Mouse (Mus musculus): ENCODE results near the gene Mmp24. TPM values are rescaled to one million over a fixed set of nuclear protein-coding genes. Genes with fewer than 3 reads are reported as not detected.

Mmp24 gene
- polyA plus RNA-seq, 1 experiment from 2014 or later, result 0.21 TPM

- Histone ChIP-seq H3K9me3 (ENCODE audit: control insufficient read depth, low read length) (no peaks in the 10 kb centered on the region), H3K27me3 (replicated peaks; ENCODE audit: control insufficient read depth, insufficient read depth, low read length) (no peaks in the 10 kb centered on the region), H3K27ac (ENCODE audit: low read length) (no peak within 1 kb of the TSS), H3K4me3 (ENCODE audit: low read length) (no peak within 1 kb of the TSS), H3K36me3 (ENCODE audit: control insufficient read depth, insufficient read depth, low read length) (no peaks in the 10 kb centered on the region), H3K4me2 (ENCODE audit: low read depth, low read length) (no peak within 1 kb of the TSS), H3K9ac (ENCODE audit: low read depth, low read length) (no peak within 1 kb of the TSS), H3K4me1 (ENCODE audit: control insufficient read depth, insufficient read depth, low read length) (peaks cover 5% of the 10 kb centered on the region; the same call in 1 of the 2 replicates)
- ATAC-seq, result no peak; the same call in 1 of the 2 replicates
- 53% methylated on average over 9 of the region's 9 CpGs for WGBS
Measured at GRCm38 (mm10) chr2:155834732-155835131, 59.6 kb downstream of the Mmp24 start, which contains the start of gene Fam83c. Gene Fam83c, minus strand, starts transcription at chr2:155834854.

- Histone ChIP-seq H3K27ac (ENCODE audit: low read length) (no peak overlapping the region), H3K27me3 (replicated peaks; ENCODE audit: control insufficient read depth, insufficient read depth, low read length) (no peaks in the 10 kb centered on the region), H3K4me3 (ENCODE audit: low read length) (no peak overlapping the region), H3K9ac (ENCODE audit: low read depth, low read length) (no peak overlapping the region), H3K9me3 (ENCODE audit: control insufficient read depth, low read length) (no peaks in the 10 kb centered on the region), H3K36me3 (ENCODE audit: control insufficient read depth, insufficient read depth, low read length) (no peaks in the 10 kb centered on the region), H3K4me1 (ENCODE audit: control insufficient read depth, insufficient read depth, low read length) (peaks cover 5% of the 10 kb centered on the region; the same call in 1 of the 2 replicates), H3K4me2 (ENCODE audit: low read depth, low read length) (no peak overlapping the region)
- ATAC-seq, result peak; percentile 77
- WGBS, result 61% methylated on average over 3 of the region's 3 CpGs
Measured at GRCm38 (mm10) chr2:155837961-155838360, 62.8 kb downstream of the Mmp24 start.

DNA sequence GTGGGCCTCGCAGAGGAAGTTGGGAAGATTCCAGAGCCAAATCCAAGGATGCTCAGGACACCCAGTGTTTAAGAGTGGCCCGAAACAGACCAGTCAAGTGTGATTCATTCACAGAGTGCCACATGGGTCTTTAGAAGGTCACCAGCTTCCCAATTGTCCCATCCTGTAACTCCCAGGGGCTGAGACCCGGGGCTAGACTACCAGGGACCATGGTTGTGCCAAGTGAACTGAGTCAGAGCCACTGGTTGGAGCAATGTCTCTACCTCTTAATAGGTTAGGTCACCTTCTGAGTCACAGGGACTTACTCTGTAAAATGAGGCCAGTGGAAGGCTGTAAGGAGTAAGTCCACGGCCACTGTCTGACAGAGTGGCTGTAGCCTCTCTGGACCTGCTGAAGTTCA lies 63.8 kb downstream of the Mmp24 start:
- Histone ChIP-seq H3K4me1 (ENCODE audit: control insufficient read depth, insufficient read depth, low read length) (peaks cover 5% of the 10 kb centered on the region; the same call in 1 of the 2 replicates), H3K27me3 (replicated peaks; ENCODE audit: control insufficient read depth, insufficient read depth, low read length) (no peaks in the 10 kb centered on the region), H3K27ac (ENCODE audit: low read length) (no peak overlapping the region), H3K9ac (ENCODE audit: low read depth, low read length) (no peak overlapping the region), H3K9me3 (ENCODE audit: control insufficient read depth, low read length) (no peaks in the 10 kb centered on the region), H3K4me3 (ENCODE audit: low read length) (no peak overlapping the region), H3K36me3 (ENCODE audit: control insufficient read depth, insufficient read depth, low read length) (no peaks in the 10 kb centered on the region), H3K4me2 (ENCODE audit: low read depth, low read length) (no peak overlapping the region)
- 77% methylated on average over 4 of the region's 4 CpGs for WGBS
- ATAC-seq, result no peak

GRCm38 (mm10) chr2:155846930-155847329 lies 71.8 kb downstream of the Mmp24 start:
- H3K9ac ChIP-seq (ENCODE audit: low read depth, low read length), result no peak overlapping the region
- no peaks in the 10 kb centered on the region for H3K4me1 ChIP-seq (ENCODE audit: control insufficient read depth, insufficient read depth, low read length)
- H3K27ac ChIP-seq (ENCODE audit: low read length), result no peak overlapping the region
- no peak for ATAC-seq
- 0 out of 2 replicates have a peak, but pooled peaks cover 6% of the 10 kb centered on the region for H3K36me3 ChIP-seq (ENCODE audit: control insufficient read depth, insufficient read depth, low read length)
- WGBS, result 68% methylated on average over 8 of the region's 8 CpGs
- H3K4me3 ChIP-seq (ENCODE audit: low read length), result no peak overlapping the region
- no peaks in the 10 kb centered on the region for H3K9me3 ChIP-seq (ENCODE audit: control insufficient read depth, low read length)
- no peak overlapping the region for H3K4me2 ChIP-seq (ENCODE audit: low read depth, low read length)
- H3K27me3 ChIP-seq (replicated peaks; ENCODE audit: control insufficient read depth, insufficient read depth, low read length), result no peaks in the 10 kb centered on the region

- peak; percentile 34 for ATAC-seq
- no peaks in the 10 kb centered on the region for H3K27me3 ChIP-seq (replicated peaks; ENCODE audit: control insufficient read depth, insufficient read depth, low read length)
- no peaks in the 10 kb centered on the region for H3K9me3 ChIP-seq (ENCODE audit: control insufficient read depth, low read length)
- WGBS, result 27% methylated on average over 6 of the region's 6 CpGs
- H3K4me2 ChIP-seq (ENCODE audit: low read depth, low read length), result no peak overlapping the region
- H3K36me3 ChIP-seq (ENCODE audit: control insufficient read depth, insufficient read depth, low read length), result 0 out of 2 replicates have a peak, but pooled peaks cover 6% of the 10 kb centered on the region
- no peak overlapping the region for H3K4me3 ChIP-seq (ENCODE audit: low read length)
- H3K27ac ChIP-seq (ENCODE audit: low read length), result no peak overlapping the region
- no peaks in the 10 kb centered on the region for H3K4me1 ChIP-seq (ENCODE audit: control insufficient read depth, insufficient read depth, low read length)
- H3K9ac ChIP-seq (ENCODE audit: low read depth, low read length), result no peak overlapping the region
Measured at GRCm38 (mm10) chr2:155848291-155848690, 73.1 kb downstream of the Mmp24 start.

GRCm38 (mm10) chr2:155849464-155849863 lies 74.3 kb downstream of the Mmp24 start:
- no peak overlapping the region for H3K4me3 ChIP-seq (ENCODE audit: low read length)
- H3K27ac ChIP-seq (ENCODE audit: low read length), result no peak overlapping the region
- H3K4me1 ChIP-seq (ENCODE audit: control insufficient read depth, insufficient read depth, low read length), result no peaks in the 10 kb centered on the region
- WGBS, result 61% methylated on average over 7 of the region's 7 CpGs
- ATAC-seq, result peak; percentile 45; the same call in 1 of the 2 replicates
- no peak overlapping the region for H3K4me2 ChIP-seq (ENCODE audit: low read depth, low read length)
- 0 out of 2 replicates have a peak, but pooled peaks cover 6% of the 10 kb centered on the region for H3K36me3 ChIP-seq (ENCODE audit: control insufficient read depth, insufficient read depth, low read length)
- H3K27me3 ChIP-seq (replicated peaks; ENCODE audit: control insufficient read depth, insufficient read depth, low read length), result no peaks in the 10 kb centered on the region
- no peak overlapping the region for H3K9ac ChIP-seq (ENCODE audit: low read depth, low read length)
- H3K9me3 ChIP-seq (ENCODE audit: control insufficient read depth, low read length), result no peaks in the 10 kb centered on the region

GRCm38 (mm10) chr2:155850120-155850519 lies 75.0 kb downstream of the Mmp24 start:
- Histone ChIP-seq H3K4me1 (ENCODE audit: control insufficient read depth, insufficient read depth, low read length) (no peaks in the 10 kb centered on the region), H3K36me3 (ENCODE audit: control insufficient read depth, insufficient read depth, low read length) (0 out of 2 replicates have a peak, but pooled peaks cover 3% of the 10 kb centered on the region), H3K27me3 (replicated peaks; ENCODE audit: control insufficient read depth, insufficient read depth, low read length) (no peaks in the 10 kb centered on the region), H3K9me3 (ENCODE audit: control insufficient read depth, low read length) (no peaks in the 10 kb centered on the region), H3K27ac (ENCODE audit: low read length) (no peak overlapping the region), H3K4me3 (ENCODE audit: low read length) (no peak overlapping the region), H3K4me2 (ENCODE audit: low read depth, low read length) (no peak overlapping the region), H3K9ac (ENCODE audit: low read depth, low read length) (no peak overlapping the region)
- ATAC-seq, result no peak
- WGBS, result 91% methylated on average over 7 of the region's 7 CpGs

GRCm38 (mm10) chr2:155852536-155852935 lies 77.4 kb downstream of the Mmp24 start:
- 74% methylated on average over 5 of the region's 5 CpGs for WGBS

DNA sequence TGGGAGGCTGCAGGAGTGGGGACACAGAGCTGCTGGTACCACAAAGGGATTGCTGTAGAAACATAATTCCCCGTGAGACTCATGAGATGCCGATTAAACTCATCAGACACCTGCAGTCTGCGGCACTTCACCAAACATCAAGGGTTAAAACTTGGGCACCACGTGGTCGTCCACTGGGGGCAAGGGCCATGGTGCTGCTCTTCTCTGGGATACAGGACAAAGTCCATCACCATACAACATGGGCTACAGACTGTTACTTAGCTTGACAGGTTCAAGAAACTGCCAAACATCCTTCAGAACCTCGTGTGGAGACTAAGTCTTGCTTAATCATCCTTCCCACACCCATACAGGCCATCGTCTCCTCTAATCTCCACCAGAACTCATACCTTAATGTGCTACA lies 85.0 kb downstream of the Mmp24 start:
- H3K4me3 ChIP-seq (ENCODE audit: low read length), result no peak overlapping the region
- no peak overlapping the region for H3K27ac ChIP-seq (ENCODE audit: low read length)
- H3K36me3 ChIP-seq (ENCODE audit: control insufficient read depth, insufficient read depth, low read length), result no peaks in the 10 kb centered on the region
- peaks cover 7% of the 10 kb centered on the region for H3K4me1 ChIP-seq (ENCODE audit: control insufficient read depth, insufficient read depth, low read length)
- no peaks in the 10 kb centered on the region for H3K27me3 ChIP-seq (replicated peaks; ENCODE audit: control insufficient read depth, insufficient read depth, low read length)
- H3K9me3 ChIP-seq (ENCODE audit: control insufficient read depth, low read length), result no peaks in the 10 kb centered on the region
- ATAC-seq, result no peak
- H3K4me2 ChIP-seq (ENCODE audit: low read depth, low read length), result no peak overlapping the region
- WGBS, result 78% methylated on average over 7 of the region's 7 CpGs
- no peak overlapping the region for H3K9ac ChIP-seq (ENCODE audit: low read depth, low read length)

More at GRCm38 (mm10) chr2:155852536-155852935, 77.4 kb downstream of the Mmp24 start:
- no peak overlapping the region for H3K4me2 ChIP-seq (ENCODE audit: low read depth, low read length)
- ATAC-seq, result no peak
- no peaks in the 10 kb centered on the region for H3K9me3 ChIP-seq (ENCODE audit: control insufficient read depth, low read length)
- H3K4me1 ChIP-seq (ENCODE audit: control insufficient read depth, insufficient read depth, low read length), result no peaks in the 10 kb centered on the region
- H3K36me3 ChIP-seq (ENCODE audit: control insufficient read depth, insufficient read depth, low read length), result 0 out of 2 replicates have a peak, but pooled peaks cover 3% of the 10 kb centered on the region
- no peak overlapping the region for H3K9ac ChIP-seq (ENCODE audit: low read depth, low read length)
- H3K27me3 ChIP-seq (replicated peaks; ENCODE audit: control insufficient read depth, insufficient read depth, low read length), result no peaks in the 10 kb centered on the region
- H3K27ac ChIP-seq (ENCODE audit: low read length), result no peak overlapping the region
- no peak overlapping the region for H3K4me3 ChIP-seq (ENCODE audit: low read length)

- Histone ChIP-seq H3K27ac (ENCODE audit: low read length) (no peak overlapping the region), H3K4me2 (ENCODE audit: low read depth, low read length) (no peak overlapping the region)
Measured at GRCm38 (mm10) chr2:155861581-155861980, 86.4 kb downstream of the Mmp24 start.

More at GRCm38 (mm10) chr2:155861581-155861980, 86.4 kb downstream of the Mmp24 start:
- ATAC-seq, result no peak
- H3K4me3 ChIP-seq (ENCODE audit: low read length), result no peak overlapping the region
- H3K9me3 ChIP-seq (ENCODE audit: control insufficient read depth, low read length), result no peaks in the 10 kb centered on the region
- H3K9ac ChIP-seq (ENCODE audit: low read depth, low read length), result no peak overlapping the region
- peaks cover 7% of the 10 kb centered on the region for H3K4me1 ChIP-seq (ENCODE audit: control insufficient read depth, insufficient read depth, low read length)
- WGBS, result 91% methylated on average over 6 of the region's 6 CpGs
- H3K36me3 ChIP-seq (ENCODE audit: control insufficient read depth, insufficient read depth, low read length), result no peaks in the 10 kb centered on the region
- H3K27me3 ChIP-seq (replicated peaks; ENCODE audit: control insufficient read depth, insufficient read depth, low read length), result no peaks in the 10 kb centered on the region
